Mouse (Mus musculus): ENCODE measurements around the gene Tmtc1. TPM values are rescaled to one million over a fixed set of nuclear protein-coding genes. Genes with fewer than 3 reads are reported as not detected.

Gene Tmtc1
- total and polyA plus RNA-seq, 2 experiments from 2014 or later = 2.4 to 45.4 TPM

DNA sequence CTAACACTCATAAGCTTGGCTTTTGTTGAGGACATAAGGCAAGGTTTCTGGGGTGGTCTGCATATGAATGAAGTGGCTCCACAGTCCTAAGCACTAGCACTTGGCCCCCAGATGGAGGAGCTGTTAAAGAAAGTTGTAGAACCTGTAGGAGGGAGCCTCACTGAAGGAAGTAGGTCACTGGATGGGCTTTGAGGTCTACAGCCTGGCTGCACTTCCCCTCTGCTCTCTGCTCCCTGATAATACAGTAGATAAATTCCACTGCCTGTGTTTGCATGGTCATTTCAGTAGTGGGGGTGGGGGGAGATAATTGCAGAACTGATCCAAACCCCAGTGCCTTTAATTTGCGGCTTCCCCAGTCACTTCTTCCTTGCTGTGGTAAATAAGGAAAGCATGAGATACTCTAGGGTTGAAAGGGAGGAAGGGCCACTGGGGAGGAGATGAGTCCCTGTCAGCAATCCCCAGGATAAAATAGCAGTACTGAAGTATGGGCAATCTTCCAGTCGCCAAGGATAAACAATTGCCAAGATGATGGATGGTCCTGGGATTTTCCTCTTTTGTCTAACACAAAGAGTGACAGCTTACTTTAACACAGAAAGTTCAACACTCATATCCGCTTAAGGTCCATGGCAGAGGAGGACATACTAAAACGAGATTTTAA lies 160.8 kb downstream of the Tmtc1 start:
- Histone ChIP-seq H3K36me3 (ENCODE audit: insufficient read depth, low read length) (no peaks in the 10 kb centered on the region), H3K27ac (no peak overlapping the region), H3K4me2 (ENCODE audit: low read depth, low read length) (no peak overlapping the region), H3K4me3 (ENCODE audit: low read length) (no peak overlapping the region), H3K9me3 (ENCODE audit: low read length) (no peaks in the 10 kb centered on the region), H3K27me3 (ENCODE audit: insufficient read depth, low read length) (no peaks in the 10 kb centered on the region), H3K4me1 (ENCODE audit: insufficient read depth, low read length) (no peaks in the 10 kb centered on the region), H3K9ac (replicated peaks; ENCODE audit: low read length) (no peak overlapping the region)
- DNase-seq (ENCODE audit: low spot score) = no peak
- ATAC-seq = no peak
- TF ChIP-seq CTCF (IDR thresholded peaks at IDR 0.05; ENCODE audit: low read depth) = no peak
- 57% methylated on average over 4 of the region's 4 CpGs for WGBS

DNA sequence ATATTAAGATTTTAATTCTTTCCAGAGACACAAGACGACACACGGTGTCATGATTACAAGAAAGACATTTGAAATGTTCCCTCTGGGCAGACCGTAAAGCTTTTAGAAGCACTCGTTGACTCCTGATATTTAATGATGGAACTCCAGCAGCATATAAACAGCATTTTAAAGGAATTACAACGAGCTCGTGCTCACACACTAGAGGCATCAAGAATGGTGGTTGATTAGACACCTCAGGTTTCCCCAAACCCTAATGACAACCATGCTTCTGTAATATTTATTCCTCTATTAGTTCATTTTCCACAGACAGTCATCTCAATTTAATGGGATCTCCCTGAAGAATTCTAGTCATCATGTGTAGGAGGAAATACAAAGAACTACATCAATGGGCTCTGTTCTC lies 164.9 kb downstream of the Tmtc1 start:
- TF ChIP-seq CTCF (IDR thresholded peaks at IDR 0.05; ENCODE audit: low read depth) = no peak
- no peak for ATAC-seq

DNA sequence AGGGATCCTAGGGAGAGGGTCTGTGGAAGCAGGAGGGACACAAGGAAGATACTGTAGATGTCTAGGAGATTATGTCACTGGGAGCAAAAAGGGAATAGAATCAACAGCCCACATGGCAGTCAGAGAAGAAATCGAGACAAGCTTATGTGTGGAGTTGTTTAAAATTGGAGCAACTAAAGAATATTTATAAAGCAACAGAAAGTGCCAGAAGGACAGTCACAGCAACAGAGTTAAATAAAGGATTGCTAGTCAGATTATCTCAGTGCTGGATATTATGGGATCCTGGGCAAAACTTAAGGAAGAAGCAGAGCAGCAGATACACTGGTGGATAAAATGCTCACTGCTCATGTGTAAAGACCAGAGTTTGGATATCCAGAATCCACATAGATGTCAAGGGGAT lies 167.8 kb downstream of the Tmtc1 start:
- Histone ChIP-seq H3K9ac (replicated peaks; ENCODE audit: low read length) (no peak overlapping the region), H3K27me3 (ENCODE audit: insufficient read depth, low read length) (no peaks in the 10 kb centered on the region), H3K4me3 (ENCODE audit: low read length) (no peak overlapping the region), H3K4me2 (ENCODE audit: low read depth, low read length) (no peak overlapping the region), H3K9me3 (ENCODE audit: low read length) (no peaks in the 10 kb centered on the region), H3K27ac (no peak overlapping the region), H3K36me3 (ENCODE audit: insufficient read depth, low read length) (no peaks in the 10 kb centered on the region), H3K4me1 (ENCODE audit: insufficient read depth, low read length) (no peaks in the 10 kb centered on the region)
- DNase-seq (ENCODE audit: low spot score) (no peak), ATAC-seq (no peak)
- 85% methylated on average over 1 of the region's 1 CpGs for WGBS
- TF ChIP-seq CTCF (IDR thresholded peaks at IDR 0.05; ENCODE audit: low read depth) = no peak

More for the DNA sequence above, 164.9 kb downstream of the Tmtc1 start:
- 61% methylated on average over 6 of the region's 6 CpGs for WGBS
- Histone ChIP-seq H3K36me3 (ENCODE audit: insufficient read depth, low read length) (no peaks in the 10 kb centered on the region), H3K9ac (replicated peaks; ENCODE audit: low read length) (no peak overlapping the region), H3K27me3 (ENCODE audit: insufficient read depth, low read length) (no peaks in the 10 kb centered on the region), H3K4me1 (ENCODE audit: insufficient read depth, low read length) (no peaks in the 10 kb centered on the region), H3K4me3 (ENCODE audit: low read length) (no peak overlapping the region), H3K27ac (no peak overlapping the region), H3K4me2 (ENCODE audit: low read depth, low read length) (no peak overlapping the region), H3K9me3 (ENCODE audit: low read length) (no peaks in the 10 kb centered on the region)
- DNase-seq (ENCODE audit: low spot score) = peak; percentile 10

DNA sequence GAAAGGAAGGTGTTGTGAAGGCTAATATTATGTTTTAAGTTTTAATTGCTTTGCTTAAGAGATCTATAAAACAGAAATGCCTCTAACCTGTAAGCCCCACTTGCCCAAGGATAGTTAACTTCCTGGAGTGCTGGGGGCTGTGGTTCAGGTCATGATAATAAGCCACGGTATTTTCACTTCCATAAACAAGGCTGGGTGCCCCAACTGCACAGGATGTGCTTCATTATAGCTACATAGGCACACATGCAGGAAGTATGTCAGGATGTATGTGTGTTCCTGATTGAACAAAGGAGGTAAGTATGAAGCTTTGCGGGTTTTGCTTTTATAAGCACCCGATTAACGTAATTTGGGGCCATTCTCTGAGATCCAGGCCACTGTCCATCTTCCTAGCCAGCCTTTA lies 169.1 kb downstream of the Tmtc1 start:
- WGBS = 91% methylated on average over 4 of the region's 4 CpGs
- DNase-seq (ENCODE audit: low spot score) = no peak
- H3K27me3 ChIP-seq (ENCODE audit: insufficient read depth, low read length) = no peaks in the 10 kb centered on the region

DNA sequence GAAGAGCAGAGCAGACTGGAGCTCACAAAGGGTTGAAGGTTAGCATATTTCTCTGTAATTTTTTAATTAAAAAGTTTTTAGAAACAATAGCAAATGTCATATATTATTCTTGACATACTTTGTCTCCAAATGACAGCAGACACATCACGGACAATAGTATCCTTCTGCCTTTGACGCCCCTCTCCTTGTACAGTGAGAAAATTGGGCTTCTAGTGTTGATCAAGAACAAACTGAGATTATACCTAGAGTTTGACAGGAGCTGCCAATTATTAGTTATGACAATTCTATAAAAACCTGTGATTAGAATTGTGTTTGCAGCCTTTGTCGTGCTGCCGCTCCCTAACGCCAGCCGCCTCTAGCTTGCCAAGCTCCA lies 183.5 kb downstream of the Tmtc1 start:
- H3K27me3 ChIP-seq (ENCODE audit: insufficient read depth, low read length) = no peaks in the 10 kb centered on the region
- no peak overlapping the region for H3K4me2 ChIP-seq (ENCODE audit: low read depth, low read length)
- no peaks in the 10 kb centered on the region for H3K9me3 ChIP-seq (ENCODE audit: low read length)
- H3K4me3 ChIP-seq (ENCODE audit: low read length) = no peak overlapping the region
- H3K9ac ChIP-seq (replicated peaks; ENCODE audit: low read length) = no peak overlapping the region
- no peaks in the 10 kb centered on the region for H3K36me3 ChIP-seq (ENCODE audit: insufficient read depth, low read length)
- DNase-seq (ENCODE audit: low spot score) (no peak), ATAC-seq (0 out of 2 replicates have a peak, but pooled peaks have one; percentile 25)
- WGBS = 66% methylated on average over 6 of the region's 6 CpGs
- H3K27ac ChIP-seq = peak overlapping the region; percentile 4; the same call in 1 of the 2 replicates
- no peaks in the 10 kb centered on the region for H3K4me1 ChIP-seq (ENCODE audit: insufficient read depth, low read length)
- no peak for TF ChIP-seq CTCF (IDR thresholded peaks at IDR 0.05; ENCODE audit: low read depth)

More for the DNA sequence above, 169.1 kb downstream of the Tmtc1 start:
- no peak overlapping the region for H3K9ac ChIP-seq (replicated peaks; ENCODE audit: low read length)
- no peaks in the 10 kb centered on the region for H3K4me1 ChIP-seq (ENCODE audit: insufficient read depth, low read length)
- H3K36me3 ChIP-seq (ENCODE audit: insufficient read depth, low read length) = no peaks in the 10 kb centered on the region
- H3K9me3 ChIP-seq (ENCODE audit: low read length) = no peaks in the 10 kb centered on the region
- H3K27ac ChIP-seq = no peak overlapping the region
- no peak overlapping the region for H3K4me2 ChIP-seq (ENCODE audit: low read depth, low read length)
- H3K4me3 ChIP-seq (ENCODE audit: low read length) = no peak overlapping the region
- TF ChIP-seq CTCF (IDR thresholded peaks at IDR 0.05; ENCODE audit: low read depth) = no peak
- ATAC-seq = no peak

DNA sequence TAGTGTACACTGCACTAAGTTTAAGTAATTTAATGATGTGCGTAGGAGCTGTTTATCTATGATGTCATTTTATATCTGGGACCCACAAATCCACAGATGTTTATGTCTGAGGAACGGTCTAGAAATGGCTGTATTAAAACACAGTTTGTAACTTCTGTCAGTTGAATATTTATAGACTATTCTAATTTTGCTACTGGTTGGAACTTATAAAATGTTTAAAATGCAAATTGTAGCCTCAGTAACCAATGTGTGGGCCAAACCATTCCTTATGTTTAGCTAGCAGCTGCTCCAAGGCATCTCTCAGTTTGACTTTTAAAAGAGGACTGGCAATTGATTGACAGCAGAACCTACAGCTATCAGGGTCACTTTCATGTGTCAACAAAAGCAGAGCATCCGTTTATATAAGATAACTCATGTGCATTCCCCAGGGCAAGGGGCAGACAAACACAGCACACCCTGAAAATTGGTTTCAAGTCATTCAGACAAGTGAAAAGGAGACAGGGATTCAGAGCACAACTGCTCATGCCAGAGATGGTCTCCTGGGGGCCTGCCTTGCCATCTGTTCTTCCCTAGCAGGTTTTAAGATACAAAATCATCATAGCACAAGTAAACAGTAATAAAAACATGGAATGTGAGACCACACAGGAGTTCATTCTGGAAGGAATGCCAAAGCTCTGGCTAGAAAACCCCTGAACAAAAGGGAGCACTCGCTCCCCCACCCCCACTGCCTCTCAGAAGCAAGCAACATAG lies 184.0 kb downstream of the Tmtc1 start:
- ATAC-seq (peak; percentile 85), DNase-seq (ENCODE audit: low spot score) (peak; percentile 67)
- H3K9ac ChIP-seq (replicated peaks; ENCODE audit: low read length) = no peak overlapping the region
- TF ChIP-seq CTCF (IDR thresholded peaks at IDR 0.05; ENCODE audit: low read depth) = no peak
- H3K27me3 ChIP-seq (ENCODE audit: insufficient read depth, low read length) = no peaks in the 10 kb centered on the region
- 41% methylated on average over 4 of the region's 4 CpGs for WGBS
- H3K36me3 ChIP-seq (ENCODE audit: insufficient read depth, low read length) = no peaks in the 10 kb centered on the region
- peak overlapping the region; percentile 4; the same call in 1 of the 2 replicates for H3K27ac ChIP-seq
- no peaks in the 10 kb centered on the region for H3K4me1 ChIP-seq (ENCODE audit: insufficient read depth, low read length)
- no peak overlapping the region for H3K4me3 ChIP-seq (ENCODE audit: low read length)
- no peaks in the 10 kb centered on the region for H3K9me3 ChIP-seq (ENCODE audit: low read length)
- H3K4me2 ChIP-seq (ENCODE audit: low read depth, low read length) = no peak overlapping the region

DNA sequence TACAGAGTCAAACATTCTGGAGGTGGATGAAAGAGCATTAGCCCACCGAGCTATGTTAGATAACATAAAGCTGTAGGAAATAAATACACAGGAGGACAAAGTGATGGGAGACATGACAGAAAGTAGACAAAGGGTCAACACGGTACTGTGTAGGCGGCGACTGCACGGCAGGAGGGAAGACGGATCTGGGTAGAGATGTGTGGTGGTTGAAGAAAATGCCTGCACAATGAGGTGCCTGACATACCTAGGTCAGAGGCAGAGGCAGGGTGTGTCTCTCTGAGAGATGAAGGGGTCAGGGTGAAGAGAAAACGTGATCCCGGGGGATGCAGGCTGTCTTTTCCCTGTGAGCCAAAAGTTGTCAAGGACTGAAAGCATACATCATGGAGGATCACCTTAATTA lies 185.1 kb downstream of the Tmtc1 start:
- Histone ChIP-seq H3K4me1 (ENCODE audit: insufficient read depth, low read length) (no peaks in the 10 kb centered on the region), H3K9me3 (ENCODE audit: low read length) (no peaks in the 10 kb centered on the region), H3K27ac (no peak overlapping the region), H3K36me3 (ENCODE audit: insufficient read depth, low read length) (no peaks in the 10 kb centered on the region), H3K4me3 (ENCODE audit: low read length) (no peak overlapping the region), H3K27me3 (ENCODE audit: insufficient read depth, low read length) (no peaks in the 10 kb centered on the region), H3K4me2 (ENCODE audit: low read depth, low read length) (no peak overlapping the region), H3K9ac (replicated peaks; ENCODE audit: low read length) (no peak overlapping the region)
- TF ChIP-seq CTCF (IDR thresholded peaks at IDR 0.05; ENCODE audit: low read depth) = no peak
- WGBS = 63% methylated on average over 8 of the region's 8 CpGs
- ATAC-seq = no peak
- DNase-seq (ENCODE audit: low spot score) = no peak
